Mouse (Mus musculus): ENCODE data around the gene Kcng3. TPM values are rescaled to one million over a fixed set of nuclear protein-coding genes. Genes with fewer than 3 reads are reported as not detected.

The Kcng3 gene
- polyA plus RNA-seq (2014; fragmentation: Nextera tagmentation; extraction: Ambion mirVana) = not detected in 2 replicates

DNA sequence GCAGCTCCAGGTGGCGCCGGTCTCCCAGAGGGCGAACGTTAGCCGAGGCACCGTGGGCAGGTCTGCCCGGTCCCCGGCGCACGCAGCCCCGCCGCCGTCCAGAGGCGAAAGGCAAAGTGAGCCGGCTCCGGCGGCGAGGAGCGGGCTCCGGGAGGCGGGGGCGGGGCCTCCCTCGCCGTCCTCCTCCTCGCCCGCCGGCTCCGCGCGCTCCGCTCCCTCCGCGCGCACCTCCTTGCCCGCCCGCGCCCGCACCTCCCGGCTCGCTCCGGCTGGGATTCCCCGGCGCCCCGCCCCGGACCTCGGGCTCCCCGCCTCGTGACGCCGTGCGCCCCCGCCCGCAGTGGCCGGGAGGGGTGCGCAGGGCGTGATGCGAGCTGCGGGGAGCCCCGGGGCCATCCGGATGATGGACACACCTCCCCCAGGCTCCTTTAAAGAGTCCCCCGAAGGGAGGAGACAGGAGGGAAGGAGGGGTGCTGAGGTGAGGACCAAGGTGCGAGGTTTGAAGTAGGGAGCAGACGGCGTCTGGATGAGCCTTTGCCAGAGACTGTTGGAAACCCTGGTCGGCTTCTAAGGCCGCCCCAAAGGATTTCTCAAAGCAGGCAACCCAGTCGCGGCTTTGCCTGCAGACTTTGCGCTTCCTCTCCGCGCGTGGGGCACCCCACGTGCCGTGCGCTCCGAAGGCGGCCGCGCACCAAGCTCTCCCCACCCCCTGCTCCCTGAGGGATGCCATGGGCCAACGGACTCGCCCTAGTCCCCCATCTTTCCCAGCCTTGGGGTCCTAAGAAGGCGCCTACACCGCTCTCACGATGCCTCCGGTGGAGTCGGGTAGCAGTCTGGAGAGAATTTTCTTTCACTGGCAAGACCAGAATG is at the start of gene Kcng3:
Gene Kcng3, minus strand, starts transcription at position 113 of the 870 bp plus-strand sequence.
- Histone ChIP-seq H3K36me3 (ENCODE audit: control insufficient read depth, insufficient read depth, low read length) (no peaks in the 10 kb centered on the region), H3K9ac (ENCODE audit: low read depth, low read length) (peak within 1 kb of the TSS; percentile 52), H3K4me2 (ENCODE audit: low read depth, low read length) (peak within 1 kb of the TSS; percentile 93), H3K4me3 (ENCODE audit: low read depth, low read length) (peak within 1 kb of the TSS; percentile 56), H3K27ac (replicated peaks; ENCODE audit: low read depth, low read length) (no peak within 1 kb of the TSS), H3K4me1 (ENCODE audit: control insufficient read depth, insufficient read depth, low read length) (0 out of 2 replicates have a peak, but pooled peaks cover 5% of the 10 kb centered on the region), H3K27me3 (replicated peaks; ENCODE audit: control insufficient read depth, insufficient read depth, low read length) (peaks cover 64% of the 10 kb centered on the region), H3K9me3 (ENCODE audit: control insufficient read depth, low read length) (no peaks in the 10 kb centered on the region)
- 0% methylated on average over 19 of the region's 86 CpGs for WGBS
- ATAC-seq (ENCODE audit: low read depth) (peak; percentile 56), DNase-seq (ENCODE audit: low spot score) (peak; percentile 21)

DNA sequence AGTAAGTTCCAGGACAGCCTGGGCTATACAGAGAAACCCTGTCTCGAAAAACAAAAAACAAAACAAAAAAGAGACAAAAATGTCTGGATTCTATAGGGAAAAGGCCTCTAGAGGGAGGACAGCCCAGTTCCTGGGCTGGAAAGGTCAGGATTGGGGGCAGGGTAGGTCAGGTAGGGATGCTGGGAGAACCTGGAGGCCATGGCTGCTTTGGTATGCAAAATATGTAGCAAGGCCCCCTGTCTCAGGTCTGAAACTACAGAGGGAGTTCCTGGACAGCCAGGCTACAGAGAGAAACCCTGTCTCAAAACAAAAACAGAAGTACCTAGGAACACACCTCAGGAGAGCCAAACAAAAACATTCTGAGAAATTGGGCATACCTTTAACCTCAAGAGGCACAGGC is 45.7 kb upstream of the Kcng3 start:
- H3K9ac ChIP-seq (ENCODE audit: low read depth, low read length) = no peak overlapping the region
- no peaks in the 10 kb centered on the region for H3K4me1 ChIP-seq (ENCODE audit: control insufficient read depth, insufficient read depth, low read length)
- H3K4me2 ChIP-seq (ENCODE audit: low read depth, low read length) = no peak overlapping the region
- no peaks in the 10 kb centered on the region for H3K27me3 ChIP-seq (replicated peaks; ENCODE audit: control insufficient read depth, insufficient read depth, low read length)
- ATAC-seq (ENCODE audit: low read depth) (no peak), DNase-seq (ENCODE audit: low spot score) (no peak)
- H3K27ac ChIP-seq (replicated peaks; ENCODE audit: low read depth, low read length) = no peak overlapping the region
- no peaks in the 10 kb centered on the region for H3K9me3 ChIP-seq (ENCODE audit: control insufficient read depth, low read length)
- H3K4me3 ChIP-seq (ENCODE audit: low read depth, low read length) = no peak overlapping the region
- no peaks in the 10 kb centered on the region for H3K36me3 ChIP-seq (ENCODE audit: control insufficient read depth, insufficient read depth, low read length)
- WGBS = 87% methylated on average over 1 of the region's 1 CpGs

DNA sequence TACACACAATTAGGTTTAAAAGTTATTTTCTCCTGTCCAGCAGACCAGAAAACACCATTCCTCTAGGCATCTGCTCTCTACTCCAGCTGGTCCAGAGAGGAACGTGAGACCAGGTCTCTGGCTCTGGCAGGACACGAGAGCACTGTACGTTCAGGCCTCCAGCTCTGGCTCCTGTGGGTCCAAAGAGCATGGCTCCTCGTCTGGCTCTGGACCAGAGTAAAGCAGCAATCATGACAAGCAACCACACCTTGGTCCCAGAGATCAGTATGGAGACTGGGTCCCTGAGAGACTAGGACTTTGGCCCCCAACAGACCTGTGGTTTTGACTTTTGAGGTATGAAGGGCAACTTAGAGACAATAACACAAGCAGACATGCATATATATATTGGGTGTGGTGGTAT is 41.0 kb upstream of the Kcng3 start:
- Histone ChIP-seq H3K27me3 (replicated peaks; ENCODE audit: control insufficient read depth, insufficient read depth, low read length) (no peaks in the 10 kb centered on the region), H3K27ac (replicated peaks; ENCODE audit: low read depth, low read length) (no peak overlapping the region), H3K4me2 (ENCODE audit: low read depth, low read length) (no peak overlapping the region), H3K36me3 (ENCODE audit: control insufficient read depth, insufficient read depth, low read length) (no peaks in the 10 kb centered on the region), H3K9ac (ENCODE audit: low read depth, low read length) (no peak overlapping the region), H3K4me1 (ENCODE audit: control insufficient read depth, insufficient read depth, low read length) (no peaks in the 10 kb centered on the region), H3K9me3 (ENCODE audit: control insufficient read depth, low read length) (no peaks in the 10 kb centered on the region), H3K4me3 (ENCODE audit: low read depth, low read length) (no peak overlapping the region)
- DNase-seq (ENCODE audit: low spot score) (no peak), ATAC-seq (ENCODE audit: low read depth) (no peak)
- WGBS = 82% methylated on average over 4 of the region's 4 CpGs

DNA sequence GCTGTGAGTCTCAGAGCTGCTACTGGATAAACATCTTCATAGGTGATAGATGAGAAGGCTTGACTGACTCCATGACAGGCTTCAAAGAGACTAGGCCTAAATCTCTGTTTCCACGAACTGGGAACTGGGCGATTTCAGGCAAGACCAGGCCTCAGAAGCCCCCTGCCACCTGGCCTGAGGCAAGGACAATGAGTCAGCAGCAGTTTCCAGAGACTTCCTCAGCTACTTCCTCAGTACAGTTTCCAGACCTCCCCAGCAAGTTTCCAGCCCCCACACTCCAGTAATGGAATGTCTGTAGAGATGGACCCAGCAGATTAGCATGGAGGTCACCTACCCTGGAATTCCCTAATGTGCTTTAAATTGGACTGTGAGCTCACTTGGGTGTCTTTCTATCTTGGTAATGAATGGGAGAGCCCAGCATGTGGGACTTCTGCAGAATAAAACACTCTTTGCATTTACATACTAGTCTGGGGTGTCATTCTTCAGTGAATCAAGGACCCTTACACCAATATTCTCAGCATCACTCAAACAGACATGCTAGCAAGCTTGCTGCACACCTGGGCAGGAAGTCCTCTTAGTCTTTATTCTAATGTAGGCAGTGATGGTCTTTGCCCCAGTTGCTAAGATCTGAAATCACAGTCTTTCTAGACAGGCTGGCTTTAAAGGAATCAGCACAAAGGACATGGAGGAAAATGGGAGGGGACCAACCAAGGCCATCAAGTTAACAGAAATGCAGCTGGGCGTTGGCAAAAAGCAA is 36.4 kb upstream of the Kcng3 start:
- no peak for DNase-seq (ENCODE audit: low spot score)
- ATAC-seq (ENCODE audit: low read depth) = no peak
- no peak overlapping the region for H3K4me3 ChIP-seq (ENCODE audit: low read depth, low read length)
- no peak overlapping the region for H3K27ac ChIP-seq (replicated peaks; ENCODE audit: low read depth, low read length)
- H3K27me3 ChIP-seq (replicated peaks; ENCODE audit: control insufficient read depth, insufficient read depth, low read length) = no peaks in the 10 kb centered on the region
- H3K4me1 ChIP-seq (ENCODE audit: control insufficient read depth, insufficient read depth, low read length) = no peaks in the 10 kb centered on the region
- no peak overlapping the region for H3K4me2 ChIP-seq (ENCODE audit: low read depth, low read length)
- no peak overlapping the region for H3K9ac ChIP-seq (ENCODE audit: low read depth, low read length)
- 0 out of 2 replicates have a peak, but pooled peaks cover 5% of the 10 kb centered on the region for H3K9me3 ChIP-seq (ENCODE audit: control insufficient read depth, low read length)
- WGBS = 77% methylated on average over 3 of the region's 3 CpGs
- H3K36me3 ChIP-seq (ENCODE audit: control insufficient read depth, insufficient read depth, low read length) = no peaks in the 10 kb centered on the region

DNA sequence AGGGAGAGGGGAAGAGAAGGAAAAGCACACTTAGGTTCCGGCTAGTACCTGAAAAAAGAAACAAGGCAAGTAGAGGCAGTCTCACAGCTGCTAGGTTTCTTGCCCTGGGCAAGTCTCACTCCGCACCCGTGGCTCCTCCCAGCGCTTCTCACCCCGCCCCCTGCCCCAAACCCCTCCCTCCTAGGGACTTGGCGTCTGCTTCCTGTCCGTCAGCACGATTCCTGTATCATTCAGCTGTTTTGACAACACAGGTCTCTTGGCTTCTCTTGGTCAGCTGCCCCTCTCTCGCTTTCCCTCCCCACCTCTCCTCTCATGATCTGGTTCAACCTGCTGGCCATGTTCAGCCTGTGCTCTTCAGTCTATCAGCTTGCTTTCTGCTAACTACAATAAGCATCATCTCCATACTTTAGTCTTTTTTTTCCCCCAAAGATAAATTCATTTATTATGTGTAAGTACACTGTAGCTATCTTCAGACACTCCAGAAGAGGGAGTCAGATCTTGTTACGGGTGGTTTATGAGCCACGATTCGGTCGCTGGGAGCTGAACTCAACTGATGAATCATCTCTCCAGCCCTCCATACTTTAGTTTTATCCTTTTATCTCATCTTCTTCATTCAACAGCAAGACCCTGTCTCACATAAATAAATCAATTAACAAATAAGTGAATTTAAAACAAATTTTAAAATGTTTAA is 35.0 kb upstream of the Kcng3 start:
- 0 out of 2 replicates have a peak, but pooled peaks cover 8% of the 10 kb centered on the region for H3K9me3 ChIP-seq (ENCODE audit: control insufficient read depth, low read length)
- no peaks in the 10 kb centered on the region for H3K4me1 ChIP-seq (ENCODE audit: control insufficient read depth, insufficient read depth, low read length)
- no peaks in the 10 kb centered on the region for H3K36me3 ChIP-seq (ENCODE audit: control insufficient read depth, insufficient read depth, low read length)
- H3K4me2 ChIP-seq (ENCODE audit: low read depth, low read length) = no peak overlapping the region
- no peak overlapping the region for H3K27ac ChIP-seq (replicated peaks; ENCODE audit: low read depth, low read length)
- no peak for DNase-seq (ENCODE audit: low spot score)
- no peaks in the 10 kb centered on the region for H3K27me3 ChIP-seq (replicated peaks; ENCODE audit: control insufficient read depth, insufficient read depth, low read length)
- H3K4me3 ChIP-seq (ENCODE audit: low read depth, low read length) = no peak overlapping the region
- WGBS = 73% methylated on average over 9 of the region's 13 CpGs
- no peak for ATAC-seq (ENCODE audit: low read depth)
- H3K9ac ChIP-seq (ENCODE audit: low read depth, low read length) = no peak overlapping the region

DNA sequence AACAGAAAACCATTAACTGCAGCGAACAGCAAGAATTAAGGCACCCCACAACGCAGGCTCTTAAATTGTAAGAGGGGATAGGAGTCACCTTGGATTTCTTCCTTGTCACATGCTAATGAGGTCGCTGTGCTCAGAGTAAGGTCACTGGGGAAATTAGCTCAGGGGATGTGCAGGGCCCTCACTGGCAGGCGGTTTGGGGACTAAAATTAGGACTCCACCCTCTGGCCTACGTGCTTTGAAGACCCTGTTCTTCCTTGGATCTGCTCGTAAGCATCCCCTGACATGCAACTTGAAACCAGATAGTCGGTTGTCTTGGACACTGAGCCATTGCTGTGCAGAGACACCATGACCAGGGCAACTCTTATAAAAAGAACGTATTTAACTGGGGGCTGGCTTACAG is 33.1 kb upstream of the Kcng3 start:
- H3K27ac ChIP-seq (replicated peaks; ENCODE audit: low read depth, low read length) = no peak overlapping the region
- 36% methylated on average over 8 of the region's 8 CpGs for WGBS

DNA sequence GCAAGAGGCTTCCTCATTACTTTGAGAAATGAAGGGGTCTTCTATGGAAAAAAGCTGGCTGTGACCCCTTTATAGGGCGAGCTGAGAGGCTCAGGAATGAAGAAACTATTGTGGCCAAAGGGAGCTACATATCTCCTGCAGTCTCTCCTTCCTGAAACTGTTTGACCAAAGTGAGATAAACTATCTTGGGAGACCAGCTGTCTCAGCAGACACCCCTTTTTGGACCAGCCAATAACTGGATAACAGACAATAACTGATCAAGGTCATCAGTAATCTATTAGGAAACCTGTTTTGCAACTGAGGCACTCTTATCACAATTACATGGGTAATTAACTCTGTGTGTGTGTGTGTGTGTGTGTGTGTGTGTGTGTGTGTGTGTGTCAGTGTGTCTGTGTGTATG is 27.2 kb upstream of the Kcng3 start:
- H3K36me3 ChIP-seq (ENCODE audit: control insufficient read depth, insufficient read depth, low read length) = no peaks in the 10 kb centered on the region
- ATAC-seq (ENCODE audit: low read depth) = no peak
- H3K4me1 ChIP-seq (ENCODE audit: control insufficient read depth, insufficient read depth, low read length) = no peaks in the 10 kb centered on the region
- DNase-seq (ENCODE audit: low spot score) = no peak
- H3K9me3 ChIP-seq (ENCODE audit: control insufficient read depth, low read length) = 0 out of 2 replicates have a peak, but pooled peaks cover 8% of the 10 kb centered on the region
- no peaks in the 10 kb centered on the region for H3K27me3 ChIP-seq (replicated peaks; ENCODE audit: control insufficient read depth, insufficient read depth, low read length)
- 81% methylated on average over 1 of the region's 1 CpGs for WGBS
- H3K4me2 ChIP-seq (ENCODE audit: low read depth, low read length) = no peak overlapping the region
- no peak overlapping the region for H3K9ac ChIP-seq (ENCODE audit: low read depth, low read length)
- H3K27ac ChIP-seq (replicated peaks; ENCODE audit: low read depth, low read length) = no peak overlapping the region
- no peak overlapping the region for H3K4me3 ChIP-seq (ENCODE audit: low read depth, low read length)

More for the DNA sequence above, 33.1 kb upstream of the Kcng3 start:
- Histone ChIP-seq H3K36me3 (ENCODE audit: control insufficient read depth, insufficient read depth, low read length) (no peaks in the 10 kb centered on the region), H3K27me3 (replicated peaks; ENCODE audit: control insufficient read depth, insufficient read depth, low read length) (no peaks in the 10 kb centered on the region), H3K9ac (ENCODE audit: low read depth, low read length) (no peak overlapping the region), H3K9me3 (ENCODE audit: control insufficient read depth, low read length) (0 out of 2 replicates have a peak, but pooled peaks cover 8% of the 10 kb centered on the region), H3K4me2 (ENCODE audit: low read depth, low read length) (no peak overlapping the region), H3K4me1 (ENCODE audit: control insufficient read depth, insufficient read depth, low read length) (no peaks in the 10 kb centered on the region), H3K4me3 (ENCODE audit: low read depth, low read length) (no peak overlapping the region)
- no peak for ATAC-seq (ENCODE audit: low read depth)
- DNase-seq (ENCODE audit: low spot score) = no peak

DNA sequence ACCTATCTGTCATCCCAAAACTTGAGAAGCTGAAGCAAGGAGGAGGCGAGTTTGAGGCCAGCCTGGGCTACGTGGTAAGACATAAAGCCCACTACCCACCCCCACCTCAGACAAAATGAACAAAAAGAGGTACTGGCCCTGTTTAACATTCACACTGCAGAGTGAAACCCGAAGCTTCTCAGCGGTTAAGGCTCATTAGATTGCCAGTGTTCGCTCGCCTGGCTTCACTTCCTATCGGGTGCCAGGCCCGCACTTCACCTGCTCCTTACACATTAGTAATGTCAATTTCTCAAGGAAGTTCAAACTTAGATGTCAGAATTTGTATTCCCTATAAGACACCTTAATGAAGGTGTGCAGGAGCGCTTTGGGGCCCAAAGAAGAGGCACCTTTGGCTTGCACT is 25.7 kb upstream of the Kcng3 start:
- Histone ChIP-seq H3K9me3 (ENCODE audit: control insufficient read depth, low read length) (no peaks in the 10 kb centered on the region), H3K9ac (ENCODE audit: low read depth, low read length) (no peak overlapping the region), H3K27ac (replicated peaks; ENCODE audit: low read depth, low read length) (no peak overlapping the region), H3K4me3 (ENCODE audit: low read depth, low read length) (no peak overlapping the region), H3K4me1 (ENCODE audit: control insufficient read depth, insufficient read depth, low read length) (no peaks in the 10 kb centered on the region), H3K4me2 (ENCODE audit: low read depth, low read length) (no peak overlapping the region), H3K36me3 (ENCODE audit: control insufficient read depth, insufficient read depth, low read length) (no peaks in the 10 kb centered on the region), H3K27me3 (replicated peaks; ENCODE audit: control insufficient read depth, insufficient read depth, low read length) (no peaks in the 10 kb centered on the region)
- DNase-seq (ENCODE audit: low spot score) (no peak), ATAC-seq (ENCODE audit: low read depth) (no peak)
- WGBS = 67% methylated on average over 9 of the region's 9 CpGs
